Mouse (Mus musculus): ENCODE results near the gene Syap1.

GRCm38 (mm10) chrX:162844447-162845100 is 43.7 kb downstream of the Syap1 start:
- TF ChIP-seq CTCF (IDR thresholded peaks at IDR 0.05; ENCODE audit: borderline replicate concordance, control insufficient read depth, extremely low read depth, insufficient read depth, low read length, poor library complexity) = no peak
- no peak for TF ChIP-seq POLR2A (IDR thresholded peaks at IDR 0.05; ENCODE audit: control insufficient read depth, extremely low read depth, insufficient read depth, low read length, poor library complexity)

Data from thymus, adult 2 months (tissue).